In genomic region chr11:100323578-100323977, GRCm38 (mm10) we compare ENCODE assay signal across 9 mouse cellular contexts. TPM values are rescaled to one million over a fixed set of nuclear protein-coding genes. Genes with fewer than 3 reads are reported as not detected.
DNase-seq lines count a peak whose midpoint lies in the region; ATAC-seq and TF ChIP-seq lines count a peak whose summit lies in the region.
"Had no signal": no experiment of that assay in that cellular context is flagged by ENCODE, and none has a peak within 500 bp of the region (broad histone marks: within the 10 kb centered on the region; RNA-seq: fewer than 3 reads in every experiment).

No protein-coding gene starts in this region.

- ATAC-seq in liver, embryonic 12.5 days: no peak
- no peak for ATAC-seq in liver, embryonic 14.5 days (ENCODE audit: insufficient read depth)

- no peak; a peak in 1 of 4 replicates for TF ChIP-seq POLR2A in MEL (IDR thresholded peaks at IDR 0.05; ENCODE audit: control insufficient read depth in 1 of 2, insufficient read depth in 1 of 2, low read depth in 1 of 2, low read length in 2 of 2, poor library complexity in 1 of 2)
- TF ChIP-seq POLR2A in bone marrow, adult 2 months (IDR thresholded peaks at IDR 0.05; ENCODE audit: borderline replicate concordance, control insufficient read depth, low read depth, low read length): no peak
- TF ChIP-seq POLR2A in spleen, adult 2 months (IDR thresholded peaks at IDR 0.05; ENCODE audit: low read depth, low read length): no peak

- H3K4me3 ChIP-seq in liver, embryonic 12.5 days: no peak overlapping the region
- H3K4me3 ChIP-seq in MEL (ENCODE audit: control insufficient read depth in 1 of 2, insufficient read depth in 1 of 2, low read depth in 2 of 2, low read length in 2 of 2): no peak overlapping the region
- H3K4me3 ChIP-seq in bone marrow, adult 2 months (replicated peaks; ENCODE audit: control insufficient read depth, low read depth, low read length): no peak overlapping the region
- no peak overlapping the region for H3K4me3 ChIP-seq in liver, embryonic 14.5 days (ENCODE audit: insufficient read depth in 1 of 2, low read depth in 2 of 2, low read length in 2 of 2)
- H3K4me3 ChIP-seq in spleen, adult 2 months (ENCODE audit: extremely low read depth, insufficient read depth, insufficient read length): no peak overlapping the region
- H3K4me3 ChIP-seq: heart, embryonic 13.5 days; midbrain, embryonic 12.5 days had no signal

- no peak overlapping the region for H3K4me2 ChIP-seq in liver, embryonic 12.5 days
- no peak overlapping the region for H3K4me2 ChIP-seq in liver, embryonic 14.5 days (ENCODE audit: low read depth)
- H3K4me2 ChIP-seq: heart, embryonic 13.5 days; midbrain, embryonic 12.5 days had no signal

- no peak for TF ChIP-seq RAD21 in MEL (IDR thresholded peaks at IDR 0.05; ENCODE audit: low read depth, low read length)

- no peak overlapping the region for H3K27ac ChIP-seq in liver, embryonic 12.5 days
- no peak overlapping the region for H3K27ac ChIP-seq in MEL (ENCODE audit: control insufficient read depth, low read depth, low read length)
- no peak overlapping the region for H3K27ac ChIP-seq in bone marrow, adult 2 months (ENCODE audit: control insufficient read depth, insufficient read depth, low read depth, low read length, poor library complexity)
- H3K27ac ChIP-seq in liver, embryonic 14.5 days: no peak overlapping the region
- no peak overlapping the region for H3K27ac ChIP-seq in spleen, adult 2 months (ENCODE audit: insufficient read depth, low read length)
- H3K27ac ChIP-seq: heart, embryonic 13.5 days; midbrain, embryonic 12.5 days had no signal

- no peaks in the 10 kb centered on the region for H3K9me3 ChIP-seq in liver, embryonic 12.5 days (replicated peaks)
- no peaks in the 10 kb centered on the region for H3K9me3 ChIP-seq in MEL (replicated peaks; ENCODE audit: insufficient read depth, low read length)
- no peaks in the 10 kb centered on the region for H3K9me3 ChIP-seq in liver, embryonic 14.5 days (ENCODE audit: control insufficient read depth, low read length)
- H3K9me3 ChIP-seq: heart, embryonic 13.5 days; midbrain, embryonic 12.5 days had no signal

- peaks cover 18% of the 10 kb centered on the region for H3K79me2 ChIP-seq in MEL (ENCODE audit: control insufficient read depth, insufficient read depth, low read length, poor library complexity)

- TF ChIP-seq CTCF in MEL (IDR thresholded peaks at IDR 0.05 in 2 of 3, conservative IDR thresholded peaks at IDR 0.05 in 1 of 3; ENCODE audit: control insufficient read depth in 1 of 3, insufficient read depth in 1 of 3, low read depth in 2 of 3, low read length in 3 of 3, poor library complexity in 1 of 3, severe bottlenecking in 1 of 3): peak; percentile 73 to 87 (median 86)
- TF ChIP-seq CTCF in bone marrow, adult 2 months (IDR thresholded peaks at IDR 0.05; ENCODE audit: control insufficient read depth, insufficient read depth, low read length): peak; percentile 73
- TF ChIP-seq CTCF in liver, embryonic 14.5 days (IDR thresholded peaks at IDR 0.05; ENCODE audit: low read depth): peak; percentile 85
- peak; percentile 55; the same call in 1 of the 2 replicates for TF ChIP-seq CTCF in spleen, adult 2 months (IDR thresholded peaks at IDR 0.05; ENCODE audit: extremely low read depth, insufficient read depth, insufficient read length, insufficient replicate concordance)

- H3K27me3 ChIP-seq in liver, embryonic 12.5 days (replicated peaks): no peaks in the 10 kb centered on the region
- H3K27me3 ChIP-seq in MEL (ENCODE audit: control insufficient read depth in 1 of 2, insufficient read depth in 2 of 2, low read length in 2 of 2): no peaks in the 10 kb centered on the region
- H3K27me3 ChIP-seq in liver, embryonic 14.5 days (ENCODE audit: control insufficient read depth, insufficient read depth, low read length): no peaks in the 10 kb centered on the region
- H3K27me3 ChIP-seq in spleen, adult 2 months (ENCODE audit: control insufficient read depth, insufficient read depth, low read length): no peaks in the 10 kb centered on the region
- H3K27me3 ChIP-seq: heart, embryonic 13.5 days; midbrain, embryonic 12.5 days had no signal

- TF ChIP-seq EP300 in MEL (IDR thresholded peaks at IDR 0.05; ENCODE audit: low read depth in 1 of 2, low read length in 2 of 2): no peak
- TF ChIP-seq EP300 in liver, embryonic 14.5 days (IDR thresholded peaks at IDR 0.05; ENCODE audit: low read depth): no peak

- DNase-seq in liver: peak; percentile 65
- peak; percentile 95 for DNase-seq in MEL (ENCODE audit: low read depth, low spot score)
- DNase-seq in forelimb bud, embryonic 11.5 days (ENCODE audit: low read depth, low spot score): peak; percentile 81
- peak; percentile 60 to 83 (median 69) for DNase-seq in liver, embryonic 14.5 days (ENCODE audit: low read depth in 3 of 3, low spot score in 3 of 3)
- DNase-seq in spleen, adult 2 months (ENCODE audit: low read depth in 1 of 2, low spot score in 2 of 2): peak; percentile 41 to 53

- peaks cover 27% of the 10 kb centered on the region for H3K36me3 ChIP-seq in liver, embryonic 12.5 days
- H3K36me3 ChIP-seq in MEL (ENCODE audit: control insufficient read depth in 1 of 2, insufficient read depth in 2 of 2, low read length in 2 of 2): peaks cover 10 to 25% of the 10 kb centered on the region in 2 experiments
- H3K36me3 ChIP-seq in liver, embryonic 14.5 days (replicated peaks; ENCODE audit: control insufficient read depth, insufficient read depth, low read depth): peaks cover 23% of the 10 kb centered on the region
- H3K36me3 ChIP-seq in spleen, adult 2 months (ENCODE audit: control insufficient read depth, insufficient read depth, low read length): peaks cover 14% of the 10 kb centered on the region

- H3K9ac ChIP-seq in liver, embryonic 12.5 days: no peak overlapping the region
- H3K9ac ChIP-seq in MEL (ENCODE audit: control insufficient read depth, low read depth, low read length, poor library complexity, severe bottlenecking): no peak overlapping the region
- H3K9ac ChIP-seq in liver, embryonic 14.5 days (replicated peaks): no peak overlapping the region
- H3K9ac ChIP-seq: heart, embryonic 13.5 days; midbrain, embryonic 12.5 days had no signal

- WGBS in liver, embryonic 12.5 days (ENCODE audit: insufficient replicate concordance): 9% methylated on average over 3 of the region's 3 CpGs
- 13% methylated on average over 3 of the region's 3 CpGs for WGBS in bone marrow, adult 2 months
- 11% methylated on average over 3 of the region's 3 CpGs for WGBS in liver, embryonic 14.5 days (ENCODE audit: insufficient replicate concordance)
- 26% methylated on average over 3 of the region's 3 CpGs for WGBS in spleen, adult 2 months

- H3K4me1 ChIP-seq in liver, embryonic 12.5 days: peaks cover 23% of the 10 kb centered on the region
- peaks cover 9 to 17% of the 10 kb centered on the region in 2 experiments for H3K4me1 ChIP-seq in MEL (ENCODE audit: control insufficient read depth in 1 of 2, insufficient read depth in 2 of 2, low read length in 2 of 2)
- H3K4me1 ChIP-seq in bone marrow, adult 2 months (ENCODE audit: control insufficient read depth, insufficient read depth, low read length): no peaks in the 10 kb centered on the region; the same call in 1 of the 2 replicates
- H3K4me1 ChIP-seq in liver, embryonic 14.5 days (replicated peaks; ENCODE audit: control insufficient read depth in 2 of 2, insufficient read depth in 2 of 2, low read length in 1 of 2): peaks cover 4 to 10% of the 10 kb centered on the region in 2 experiments
- no peaks in the 10 kb centered on the region for H3K4me1 ChIP-seq in spleen, adult 2 months (ENCODE audit: control insufficient read depth, insufficient read depth, insufficient read length)

RNA-seq across cellular contexts. Expression of gene Eif1, which starts 3.9 kb away (rescaled TPM):
- polyA plus RNA-seq in liver, embryonic 12.5 days (2016; fragmentation: Nextera tagmentation; extraction: Ambion mirVana): 1,823 and 1,858 TPM in 2 replicates
- 320 and 383 TPM in 2 replicates for total RNA-seq in MEL (2012; rRNA removed)
- polyA plus RNA-seq in MEL (2012; ENCODE audit: insufficient read depth in 1 of 2, insufficient read length in 2 of 2, low read depth in 1 of 2, low replicate concordance in 2 of 2, missing spikeins in 1 of 2): 100 to 1,000 TPM; 289 to 926 TPM
- 807 and 1,107 TPM in 2 replicates for polyA plus RNA-seq in bone marrow, adult 2 months (2011; ENCODE audit: insufficient read depth, insufficient read length, low replicate concordance, missing spikeins)
- polyA plus RNA-seq in liver, embryonic 14.5 days (2012; rRNA removed): 96.0 and 191 TPM in 2 replicates
- polyA plus RNA-seq in liver, embryonic 14.5 days (2014; fragmentation: Nextera tagmentation; extraction: Ambion mirVana): 1,798 and 1,809 TPM in 2 replicates
- 74.0 and 83.2 TPM in 2 replicates for polyA plus RNA-seq in spleen, adult 2 months (2012; rRNA removed)

RNA-seq across cellular contexts. Expression of gene Gast, which starts 10.6 kb away (rescaled TPM):
- polyA plus RNA-seq in liver, embryonic 12.5 days (2016; fragmentation: Nextera tagmentation; extraction: Ambion mirVana): not detected in 2 replicates
- not detected in 2 replicates for total RNA-seq in MEL (2012; rRNA removed)
- polyA plus RNA-seq in MEL (2012; ENCODE audit: insufficient read depth in 1 of 2, insufficient read length in 2 of 2, low read depth in 1 of 2, low replicate concordance in 2 of 2, missing spikeins in 1 of 2): not detected
- not detected in 2 replicates for polyA plus RNA-seq in bone marrow, adult 2 months (2011; ENCODE audit: insufficient read depth, insufficient read length, low replicate concordance, missing spikeins)
- not detected in 2 replicates for polyA plus RNA-seq in liver, embryonic 14.5 days (2012; rRNA removed)
- polyA plus RNA-seq in liver, embryonic 14.5 days (2014; fragmentation: Nextera tagmentation; extraction: Ambion mirVana): not detected in 2 replicates
- not detected in 2 replicates for polyA plus RNA-seq in spleen, adult 2 months (2012; rRNA removed)
- polyA plus RNA-seq: heart, embryonic 13.5 days had no signal

RNA-seq across cellular contexts. Expression of gene Hap1, which starts 32.4 kb away (rescaled TPM):
- polyA plus RNA-seq in liver, embryonic 12.5 days (2016; fragmentation: Nextera tagmentation; extraction: Ambion mirVana): 0.43 and 0.47 TPM in 2 replicates
- total RNA-seq in MEL (2012; rRNA removed): 6.6 and 10.9 TPM in 2 replicates
- 10 to 100 TPM in 1 of 2 experiments, not detected in 1; 34.8 TPM for polyA plus RNA-seq in MEL (2012; ENCODE audit: insufficient read depth in 1 of 2, insufficient read length in 2 of 2, low read depth in 1 of 2, low replicate concordance in 2 of 2, missing spikeins in 1 of 2)
- polyA plus RNA-seq in bone marrow, adult 2 months (2011; ENCODE audit: insufficient read depth, insufficient read length, low replicate concordance, missing spikeins): 1.1 and 11.9 TPM in 2 replicates
- 0.23 and 0.51 TPM in 2 replicates for polyA plus RNA-seq in liver, embryonic 14.5 days (2012; rRNA removed)
- polyA plus RNA-seq in liver, embryonic 14.5 days (2014; fragmentation: Nextera tagmentation; extraction: Ambion mirVana): 0.06 and 0.38 TPM in 2 replicates
- polyA plus RNA-seq in spleen, adult 2 months (2012; rRNA removed): 22.0 and 24.7 TPM in 2 replicates

RNA-seq across cellular contexts. Expression of gene Krt42, which starts 53.9 kb away (rescaled TPM):
- polyA plus RNA-seq in liver, embryonic 12.5 days (2016; fragmentation: Nextera tagmentation; extraction: Ambion mirVana): not detected in 2 replicates
- not detected in 2 replicates for total RNA-seq in MEL (2012; rRNA removed)
- polyA plus RNA-seq in MEL (2012; ENCODE audit: insufficient read depth in 1 of 2, insufficient read length in 2 of 2, low read depth in 1 of 2, low replicate concordance in 2 of 2, missing spikeins in 1 of 2): not detected
- 2.1 TPM in 1 of 2 replicates, not detected in the other for polyA plus RNA-seq in bone marrow, adult 2 months (2011; ENCODE audit: insufficient read depth, insufficient read length, low replicate concordance, missing spikeins)
- not detected in 2 replicates for polyA plus RNA-seq in liver, embryonic 14.5 days (2012; rRNA removed)
- not detected in 2 replicates for polyA plus RNA-seq in liver, embryonic 14.5 days (2014; fragmentation: Nextera tagmentation; extraction: Ambion mirVana)
- polyA plus RNA-seq in spleen, adult 2 months (2012; rRNA removed): not detected in 2 replicates
- polyA plus RNA-seq: heart, embryonic 13.5 days; midbrain, embryonic 12.5 days had no signal
